Mouse (Mus musculus) testis, adult 2 months (tissue): ENCODE data around the gene Pecam1.

ENCODE experiments used
- CTCF ChIP-seq: fragments of 200-500 bp; IDR thresholded peaks from 2 replicates; pipeline ENCODE4 v1.5.1; 2012; ENCODE audit warnings: low read depth, mild to moderate bottlenecking, inconsistent platforms, low read length, moderate library complexity; ENCODE audit not compliant: control insufficient read depth, insufficient read depth, insufficient replicate concordance
- POLR2A ChIP-seq: fragments of 200-500 bp; IDR thresholded peaks from 2 replicates; pipeline ENCODE4 v1.6.1; 2012; ENCODE audit warnings: low read depth, mild to moderate bottlenecking, inconsistent platforms, low read length, moderate library complexity; ENCODE audit not compliant: control insufficient read depth

- TF ChIP-seq CTCF (no peak), POLR2A (no peak)
Measured at GRCm38 (mm10) chr11:106728402-106729366, 21.7 kb downstream of the Pecam1 start.
